Mouse (Mus musculus) limb, embryonic 11.5 days (tissue): Measurements from ENCODE around the gene Lin7c. TPM values are rescaled to one million over a fixed set of nuclear protein-coding genes. Genes with fewer than 3 reads are reported as not detected.

ENCODE experiments used
- ATAC-seq: fragments of 200-750 bp; cut with Nextera tagmentation; 2 replicates; pipeline ENCODE4 v1.8.0; 2017; ENCODE audit warnings: low read depth; ENCODE audit not compliant: insufficient number of reproducible peaks, low FRiP score, low TSS enrichment
- DNase-seq: peaks from one replicate; pipeline ENCODE4 v3.0.0-alpha.2; 2015; ENCODE audit warnings: low spot score
- H3K27ac ChIP-seq: fragments of 300-500 bp; sonication (generic); replicated peaks from 2 replicates; pipeline ENCODE4 v1.5.1; 2014; ENCODE audit warnings: low read depth, mild to moderate bottlenecking, low read length
- H3K27me3 ChIP-seq: fragments of 300-500 bp; sonication (generic); 2 replicates; pipeline ENCODE4 v1.6.1; 2014; ENCODE audit warnings: mild to moderate bottlenecking, low read length, mixed read lengths; ENCODE audit not compliant: control insufficient read depth, insufficient read depth
- H3K36me3 ChIP-seq: fragments of 300-500 bp; sonication (generic); 2 replicates; pipeline ENCODE4 v1.6.1; 2014; ENCODE audit warnings: mild to moderate bottlenecking, low read length, moderate library complexity, mixed read lengths; ENCODE audit not compliant: control insufficient read depth, insufficient read depth
- H3K4me1 ChIP-seq: fragments of 300-500 bp; sonication (generic); 2 replicates; pipeline ENCODE4 v1.6.1; 2014; ENCODE audit warnings: low read length, mixed read lengths; ENCODE audit not compliant: control insufficient read depth, insufficient read depth
- H3K4me2 ChIP-seq: fragments of 300-500 bp; sonication (generic); 2 replicates; pipeline ENCODE4 v1.6.1; 2014; ENCODE audit warnings: low read depth, mild to moderate bottlenecking, moderate library complexity; ENCODE audit not compliant: severe bottlenecking
- H3K4me3 ChIP-seq: fragments of 300-500 bp; sonication (generic); 2 replicates; pipeline ENCODE4 v1.5.1; 2014; ENCODE audit warnings: low read depth, low read length
- H3K9ac ChIP-seq: fragments of 300-500 bp; sonication (generic); 2 replicates; pipeline ENCODE4 v1.6.1; 2014; ENCODE audit warnings: mild to moderate bottlenecking, low read length
- H3K9me3 ChIP-seq: fragments of 300-500 bp; sonication (generic); 2 replicates; pipeline ENCODE4 v1.6.1; 2016; ENCODE audit warnings: low read length; ENCODE audit not compliant: control insufficient read depth
- WGBS: fragments of 180-500 bp; shearing (Covaris S2); extraction: QIAGEN DNeasy Blood & Tissue Kit; methylation state at CpG from one replicate; pipeline ENCODE4 v1.1.7; 2014; 5-methylcytosine and 5-hydroxymethylcytosine counted together
- polyA plus RNA-seq: library from polyadenylated mRNA; unstranded; fragments of >200 nt; fragmentation: Nextera tagmentation; extraction: Ambion mirVana; gene quantifications from 2 replicates; pipeline ENCODE4 v1.2.1, GENCODE M21; 2014

Lin7c gene
- polyA plus RNA-seq, 1 experiment from 2014 or later: 64.3 TPM

DNA sequence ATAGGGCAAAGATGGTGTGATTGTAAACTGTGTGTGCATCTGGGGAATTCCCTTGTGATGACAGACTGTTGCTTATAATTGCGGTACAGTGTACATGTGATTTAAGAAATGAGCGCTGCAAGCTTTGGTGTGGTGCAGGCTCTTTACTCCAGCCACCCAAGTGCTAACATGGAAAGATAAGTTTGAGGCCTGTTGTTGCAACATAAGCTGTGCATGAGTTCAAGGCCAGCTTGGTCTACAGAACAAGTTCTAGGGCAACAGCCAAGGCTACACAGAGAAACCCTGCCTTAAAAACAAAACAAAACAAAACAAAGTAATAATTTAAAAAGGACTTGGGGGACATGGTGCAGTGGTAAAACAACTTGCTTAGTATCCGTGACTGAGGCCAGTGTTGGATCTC lies 44.5 kb downstream of the Lin7c start:
- H3K9ac ChIP-seq: no peak overlapping the region
- ATAC-seq: no peak
- no peaks in the 10 kb centered on the region for H3K36me3 ChIP-seq
- DNase-seq: no peak
- 96% methylated on average over 3 of the region's 3 CpGs for WGBS
- no peak overlapping the region for H3K4me3 ChIP-seq
- no peaks in the 10 kb centered on the region for H3K9me3 ChIP-seq
- H3K27me3 ChIP-seq: no peaks in the 10 kb centered on the region
- H3K27ac ChIP-seq: no peak overlapping the region
- no peak overlapping the region for H3K4me2 ChIP-seq
- peaks cover 16% of the 10 kb centered on the region for H3K4me1 ChIP-seq

DNA sequence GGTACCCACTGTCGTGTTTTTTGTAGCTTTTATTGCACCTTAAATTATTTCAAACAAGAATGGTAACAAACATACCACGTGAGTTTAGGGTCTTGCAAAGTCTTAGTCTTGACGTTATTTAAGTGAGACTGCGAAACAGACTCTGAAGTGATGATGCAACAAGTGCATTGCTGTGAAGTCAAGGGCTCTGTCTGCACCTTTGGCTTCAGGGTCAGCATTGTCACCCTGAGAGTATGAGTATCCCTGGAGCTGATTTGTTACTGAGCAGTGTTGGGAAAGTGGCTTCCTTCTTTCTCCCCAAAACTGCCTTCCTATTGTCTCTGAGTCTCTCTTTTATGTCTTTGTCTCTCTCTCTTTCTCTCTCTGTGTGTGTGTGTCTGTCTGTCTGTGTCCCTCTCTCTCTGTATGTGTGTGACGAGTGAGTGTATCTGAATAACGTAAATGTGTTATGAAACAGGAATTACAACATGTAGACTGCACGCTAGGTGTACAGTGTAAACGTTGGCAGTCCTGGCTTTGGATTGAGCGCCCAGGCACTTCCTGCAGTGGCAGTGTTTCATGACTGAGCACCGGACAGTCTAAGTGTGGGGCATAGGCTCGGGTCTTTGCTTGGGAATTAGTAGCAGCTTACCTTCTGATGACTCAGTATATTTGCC lies 45.2 kb downstream of the Lin7c start:
- Histone ChIP-seq H3K4me1 (peaks cover 16% of the 10 kb centered on the region), H3K4me2 (no peak overlapping the region), H3K9ac (no peak overlapping the region), H3K27me3 (no peaks in the 10 kb centered on the region), H3K36me3 (no peaks in the 10 kb centered on the region), H3K9me3 (no peaks in the 10 kb centered on the region), H3K4me3 (no peak overlapping the region), H3K27ac (no peak overlapping the region)
- WGBS: 75% methylated on average over 11 of the region's 11 CpGs
- ATAC-seq (no peak), DNase-seq (no peak)

DNA sequence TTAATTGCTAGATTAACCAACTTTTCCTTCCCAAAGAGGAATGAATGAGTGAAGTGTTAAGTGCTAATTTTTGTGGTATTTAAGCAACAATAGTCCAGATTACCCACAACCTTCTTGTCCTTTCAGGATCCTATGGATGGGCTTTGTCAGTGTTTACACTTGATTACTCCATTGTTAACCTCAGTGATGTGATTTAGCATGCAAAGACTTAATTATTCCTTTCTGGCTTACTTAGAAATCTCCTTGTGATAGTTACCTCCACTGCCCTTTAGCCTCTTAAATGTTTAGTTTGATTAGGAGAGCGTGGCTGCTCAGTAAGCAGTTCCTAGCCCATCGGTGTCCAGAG lies 45.7 kb downstream of the Lin7c start:
- WGBS: 32% methylated on average over 2 of the region's 2 CpGs
- H3K27me3 ChIP-seq: no peaks in the 10 kb centered on the region
- H3K27ac ChIP-seq: no peak overlapping the region
- H3K4me2 ChIP-seq: no peak overlapping the region
- no peak overlapping the region for H3K9ac ChIP-seq
- H3K36me3 ChIP-seq: no peaks in the 10 kb centered on the region
- H3K4me1 ChIP-seq: peaks cover 16% of the 10 kb centered on the region
- ATAC-seq (no peak), DNase-seq (no peak)
- H3K9me3 ChIP-seq: no peaks in the 10 kb centered on the region
- no peak overlapping the region for H3K4me3 ChIP-seq

DNA sequence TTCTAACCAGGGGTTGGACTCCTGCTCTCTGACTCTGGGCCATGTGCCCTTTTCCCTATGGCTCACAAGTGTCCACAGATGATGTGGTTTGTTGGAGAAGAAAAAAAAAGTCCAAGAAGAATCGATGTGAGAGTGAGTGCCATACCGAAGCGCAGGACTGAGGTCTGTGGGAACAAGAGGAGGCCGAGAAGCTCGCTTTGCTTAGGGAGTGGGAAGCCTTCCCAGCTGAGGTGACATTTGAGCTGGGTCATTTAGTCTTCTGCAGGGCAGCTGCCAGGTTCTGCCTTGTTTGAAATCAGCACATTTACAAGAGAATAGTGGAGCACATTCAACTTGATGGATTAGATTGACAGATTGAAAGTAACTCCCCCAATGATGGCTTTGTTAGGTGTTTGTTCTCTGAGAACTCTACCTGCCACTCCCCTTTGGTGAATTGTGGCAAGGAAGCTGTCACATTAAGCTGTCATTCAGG lies 51.4 kb downstream of the Lin7c start:
- Histone ChIP-seq H3K36me3 (no peaks in the 10 kb centered on the region), H3K27me3 (no peaks in the 10 kb centered on the region), H3K4me1 (no peaks in the 10 kb centered on the region), H3K27ac (no peak overlapping the region), H3K9me3 (no peaks in the 10 kb centered on the region), H3K4me2 (no peak overlapping the region), H3K9ac (no peak overlapping the region), H3K4me3 (no peak overlapping the region)
- no peak for DNase-seq
- WGBS: 31% methylated on average over 5 of the region's 5 CpGs
- no peak for ATAC-seq

DNA sequence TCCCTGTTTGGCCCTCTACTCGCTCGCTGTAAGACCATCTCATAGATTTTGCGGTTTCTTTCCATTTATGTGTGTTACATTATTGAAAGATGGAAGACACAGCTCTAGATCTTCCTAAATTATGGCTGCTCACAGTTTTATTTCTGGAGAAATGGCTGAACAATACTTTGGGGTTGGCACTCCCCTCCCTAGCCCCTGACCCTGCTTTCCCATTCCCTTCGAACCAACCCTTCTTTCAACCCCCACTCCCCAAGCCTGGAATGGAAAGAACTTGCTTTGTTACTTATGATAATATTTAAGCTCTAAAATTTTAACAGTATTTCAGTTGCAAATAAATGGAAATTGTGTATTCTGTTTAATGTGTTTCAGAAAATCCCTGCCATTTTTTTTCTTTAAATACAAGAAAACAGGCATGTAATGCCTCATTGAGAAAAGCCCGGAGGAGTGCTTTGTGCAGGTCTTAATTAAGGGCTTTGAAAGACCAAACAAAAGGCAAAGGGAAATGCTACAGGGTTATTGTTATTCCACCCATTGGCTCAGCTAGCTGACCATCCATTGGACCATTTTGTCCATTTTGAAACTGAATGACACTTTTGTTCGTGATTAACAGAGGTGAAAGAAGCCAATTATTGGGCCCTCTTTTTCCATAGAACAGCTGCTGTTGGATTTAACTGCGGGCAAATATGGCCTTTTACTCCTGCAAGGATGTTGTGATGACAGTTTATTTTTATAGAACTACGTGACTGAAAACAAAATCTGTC lies 52.3 kb downstream of the Lin7c start:
- H3K4me2 ChIP-seq: no peak overlapping the region
- no peaks in the 10 kb centered on the region for H3K27me3 ChIP-seq
- H3K4me3 ChIP-seq: no peak overlapping the region
- no peak overlapping the region for H3K27ac ChIP-seq
- no peaks in the 10 kb centered on the region for H3K4me1 ChIP-seq
- WGBS: 84% methylated on average over 8 of the region's 8 CpGs
- ATAC-seq (no peak), DNase-seq (no peak)
- no peak overlapping the region for H3K9ac ChIP-seq
- no peaks in the 10 kb centered on the region for H3K9me3 ChIP-seq
- no peaks in the 10 kb centered on the region for H3K36me3 ChIP-seq

DNA sequence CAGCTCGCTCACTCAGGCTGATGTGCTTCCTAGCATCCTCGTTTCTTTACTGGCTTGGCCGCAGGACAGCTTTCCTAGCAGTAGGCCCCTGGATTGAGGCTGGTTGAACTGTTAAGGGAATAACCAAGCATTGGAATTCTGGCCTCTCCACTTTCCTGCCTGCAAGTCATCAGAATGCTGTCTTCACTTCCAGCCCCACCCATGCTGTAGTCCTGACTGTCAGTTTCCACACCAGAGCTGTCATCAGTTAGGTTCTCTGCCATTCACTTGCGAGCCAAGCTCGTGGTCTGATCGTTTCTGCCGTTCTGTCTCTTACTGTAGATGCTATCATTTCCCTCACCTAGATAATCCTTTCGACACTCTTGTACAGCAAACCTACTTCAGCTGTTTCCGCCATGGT lies 54.3 kb downstream of the Lin7c start:
- Histone ChIP-seq H3K27ac (no peak overlapping the region), H3K36me3 (no peaks in the 10 kb centered on the region), H3K9ac (no peak overlapping the region), H3K9me3 (no peaks in the 10 kb centered on the region), H3K4me3 (no peak overlapping the region), H3K4me2 (no peak overlapping the region), H3K27me3 (no peaks in the 10 kb centered on the region), H3K4me1 (no peaks in the 10 kb centered on the region)
- WGBS: 81% methylated on average over 9 of the region's 9 CpGs
- ATAC-seq (no peak), DNase-seq (no peak)

DNA sequence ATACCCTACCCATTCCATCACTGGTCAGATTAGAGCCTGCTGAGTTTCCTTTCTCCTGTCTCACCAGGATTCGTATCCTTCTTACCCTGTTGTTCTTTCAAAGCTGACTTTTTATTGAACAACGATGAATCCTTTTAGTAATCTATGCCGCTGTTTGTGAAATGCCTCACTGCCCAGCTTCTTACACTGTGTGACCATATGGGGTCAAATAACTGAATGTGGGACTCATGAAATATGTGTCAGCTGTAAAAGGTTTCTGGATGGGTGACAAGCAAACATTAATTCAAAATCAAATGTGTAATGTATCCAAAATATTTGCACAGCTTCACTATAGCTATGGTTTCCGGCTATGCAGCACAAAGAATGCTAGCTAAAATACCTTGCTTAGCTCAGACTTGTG lies 54.9 kb downstream of the Lin7c start:
- no peak overlapping the region for H3K9ac ChIP-seq
- no peak overlapping the region for H3K4me3 ChIP-seq
- no peak for ATAC-seq
- DNase-seq: no peak
- no peak overlapping the region for H3K27ac ChIP-seq
- WGBS: 95% methylated on average over 4 of the region's 4 CpGs
- H3K27me3 ChIP-seq: no peaks in the 10 kb centered on the region
- H3K9me3 ChIP-seq: no peaks in the 10 kb centered on the region
- H3K4me2 ChIP-seq: no peak overlapping the region
- no peaks in the 10 kb centered on the region for H3K36me3 ChIP-seq
- no peaks in the 10 kb centered on the region for H3K4me1 ChIP-seq

DNA sequence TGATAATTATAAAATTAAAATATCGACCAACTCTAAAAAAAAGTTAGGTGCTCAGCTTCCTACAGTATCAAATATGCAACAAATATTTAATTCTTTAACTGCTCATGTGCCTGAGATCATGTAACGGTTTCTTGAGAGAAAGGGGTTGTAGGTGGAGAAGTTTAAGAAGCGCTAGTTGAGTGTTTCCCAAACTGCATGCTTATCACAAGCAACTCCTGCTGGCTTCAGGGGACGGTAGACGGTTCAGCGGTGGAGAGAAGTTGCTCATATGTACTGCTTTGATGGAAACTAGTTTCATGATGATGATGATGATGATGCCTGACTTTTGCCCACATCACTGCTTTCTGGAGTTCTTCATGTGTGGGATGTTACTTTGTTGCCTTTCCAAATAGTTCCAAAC lies 55.8 kb downstream of the Lin7c start:
- H3K27me3 ChIP-seq: no peaks in the 10 kb centered on the region
- ATAC-seq: no peak
- H3K9me3 ChIP-seq: no peaks in the 10 kb centered on the region
- no peaks in the 10 kb centered on the region for H3K4me1 ChIP-seq
- DNase-seq: no peak
- 95% methylated on average over 6 of the region's 6 CpGs for WGBS
- H3K4me2 ChIP-seq: no peak overlapping the region
- H3K36me3 ChIP-seq: no peaks in the 10 kb centered on the region
- H3K4me3 ChIP-seq: no peak overlapping the region
- H3K27ac ChIP-seq: no peak overlapping the region
- no peak overlapping the region for H3K9ac ChIP-seq
